ENCODE assay signal across 28 mouse cellular contexts in genomic region chr6:39021909-39022308, GRCm38 (mm10).
A peak's percentile ranks its signal among the peaks of the same experiment; 100 is the strongest.
DNase-seq lines count a peak whose midpoint lies in the region; ATAC-seq and TF ChIP-seq lines count a peak whose summit lies in the region.
"Had no signal": no experiment of that assay in that cellular context is flagged by ENCODE, and none has a peak within 500 bp of the region (broad histone marks: within the 10 kb centered on the region; RNA-seq: fewer than 3 reads in every experiment).

No protein-coding gene starts in this region.

- H3K9ac ChIP-seq in neural tube, embryonic 13.5 days, result no peak overlapping the region
- no peak overlapping the region for H3K9ac ChIP-seq in neural tube, embryonic 15.5 days (replicated peaks)
- 0 out of 2 replicates have a peak overlapping the region, but pooled peaks have one; percentile 26 for H3K9ac ChIP-seq in liver, embryonic 13.5 days
- no peak overlapping the region for H3K9ac ChIP-seq in stomach, postnatal 0 days (ENCODE audit: low read length)
- no peak overlapping the region for H3K9ac ChIP-seq in midbrain, embryonic 15.5 days
- H3K9ac ChIP-seq: embryonic facial prominence, embryonic 13.5 days; hindbrain, embryonic 12.5 days; limb, embryonic 12.5 days had no signal

- DNase-seq in liver, embryonic 13.5 days, result peak; percentile 3
- no peak for DNase-seq in stomach, postnatal 0 days (ENCODE audit: low spot score)
- DNase-seq in spleen, postnatal 4 days (ENCODE audit: low spot score in 2 of 2), result no peak
- no peak for DNase-seq in adrenal gland, postnatal 10 days
- DNase-seq: adrenal gland, postnatal 14 days; B cell, adult 2 months; cerebellum, adult 11-12 months; cerebellum, adult 9-11 months; gastrocnemius, adult 2 months; heart, adult 2 months; heart, postnatal 14 days; kidney, postnatal 14 days; layer of hippocampus, adult 9-11 months; lung, adult 18-20 months; lung, postnatal 10 days; right cerebral cortex, postnatal 4 days had no signal

- H3K4me1 ChIP-seq in neural tube, embryonic 13.5 days (replicated peaks), result peaks cover 15% of the 10 kb centered on the region; the same call in 1 of the 2 replicates
- peaks cover 17% of the 10 kb centered on the region for H3K4me1 ChIP-seq in neural tube, embryonic 15.5 days
- H3K4me1 ChIP-seq in liver, embryonic 13.5 days (replicated peaks), result peaks cover 21% of the 10 kb centered on the region
- no peaks in the 10 kb centered on the region for H3K4me1 ChIP-seq in stomach, postnatal 0 days (replicated peaks; ENCODE audit: control insufficient read depth, insufficient read depth)
- peaks cover 3% of the 10 kb centered on the region; the same call in 1 of the 2 replicates for H3K4me1 ChIP-seq in midbrain, embryonic 15.5 days
- H3K4me1 ChIP-seq: hindbrain, embryonic 12.5 days; midbrain, embryonic 10.5 days had no signal

- no peak overlapping the region for H3K4me3 ChIP-seq in neural tube, embryonic 13.5 days
- no peak overlapping the region for H3K4me3 ChIP-seq in neural tube, embryonic 15.5 days (replicated peaks)
- H3K4me3 ChIP-seq in liver, embryonic 13.5 days (replicated peaks), result no peak overlapping the region
- no peak overlapping the region for H3K4me3 ChIP-seq in stomach, postnatal 0 days (ENCODE audit: low read depth, low read length)
- no peak overlapping the region for H3K4me3 ChIP-seq in midbrain, embryonic 15.5 days
- H3K4me3 ChIP-seq: embryonic facial prominence, embryonic 13.5 days; gastrocnemius, adult 2 months; heart, adult 2 months; hindbrain, embryonic 12.5 days; limb, embryonic 12.5 days; midbrain, embryonic 10.5 days had no signal

- no peaks in the 10 kb centered on the region for H3K36me3 ChIP-seq in neural tube, embryonic 13.5 days
- no peaks in the 10 kb centered on the region for H3K36me3 ChIP-seq in neural tube, embryonic 15.5 days
- H3K36me3 ChIP-seq in liver, embryonic 13.5 days, result no peaks in the 10 kb centered on the region
- H3K36me3 ChIP-seq in stomach, postnatal 0 days (ENCODE audit: control insufficient read depth, insufficient read depth, low read length), result no peaks in the 10 kb centered on the region
- H3K36me3 ChIP-seq in midbrain, embryonic 15.5 days (replicated peaks), result no peaks in the 10 kb centered on the region
- H3K36me3 ChIP-seq: embryonic facial prominence, embryonic 13.5 days; hindbrain, embryonic 12.5 days; limb, embryonic 12.5 days; midbrain, embryonic 10.5 days had no signal

- no peak for ATAC-seq in neural tube, embryonic 13.5 days (ENCODE audit: low read depth)
- no peak for ATAC-seq in neural tube, embryonic 15.5 days (ENCODE audit: low FRiP score)
- ATAC-seq in liver, embryonic 13.5 days (ENCODE audit: low read depth), result peak; percentile 71
- ATAC-seq in megakaryocyte progenitor cell, adult 5-6 weeks (replicated peaks; ENCODE audit: poor library complexity), result peak; percentile 54
- ATAC-seq in stomach, postnatal 0 days (ENCODE audit: low FRiP score, low TSS enrichment), result peak; percentile 53; the same call in 1 of the 2 replicates
- no peak for ATAC-seq in midbrain, embryonic 15.5 days (replicated peaks)
- ATAC-seq: intestine, postnatal 0 days; midbrain, embryonic 16.5 days; Patski had no signal

- no peak overlapping the region for H3K4me2 ChIP-seq in neural tube, embryonic 13.5 days
- no peak overlapping the region for H3K4me2 ChIP-seq in neural tube, embryonic 15.5 days
- H3K4me2 ChIP-seq in liver, embryonic 13.5 days, result no peak overlapping the region
- no peak overlapping the region for H3K4me2 ChIP-seq in stomach, postnatal 0 days (replicated peaks; ENCODE audit: low read depth)
- H3K4me2 ChIP-seq in midbrain, embryonic 15.5 days, result no peak overlapping the region
- H3K4me2 ChIP-seq: embryonic facial prominence, embryonic 13.5 days; hindbrain, embryonic 12.5 days; limb, embryonic 12.5 days had no signal

- peak overlapping the region; percentile 38 for H3K27ac ChIP-seq in neural tube, embryonic 13.5 days (replicated peaks)
- no peak overlapping the region for H3K27ac ChIP-seq in neural tube, embryonic 15.5 days (replicated peaks)
- peak overlapping the region; percentile 62 for H3K27ac ChIP-seq in liver, embryonic 13.5 days
- no peak overlapping the region for H3K27ac ChIP-seq in stomach, postnatal 0 days (replicated peaks)
- H3K27ac ChIP-seq in midbrain, embryonic 15.5 days, result no peak overlapping the region
- H3K27ac ChIP-seq: embryonic facial prominence, embryonic 13.5 days; gastrocnemius, adult 2 months; heart, adult 2 months; hindbrain, embryonic 12.5 days; limb, embryonic 12.5 days; macrophage; midbrain, embryonic 10.5 days had no signal

- no peak for TF ChIP-seq CTCF in stomach, postnatal 0 days (IDR thresholded peaks at IDR 0.05; ENCODE audit: low read depth)

- H3K9me3 ChIP-seq in neural tube, embryonic 13.5 days, result no peaks in the 10 kb centered on the region
- H3K9me3 ChIP-seq in neural tube, embryonic 15.5 days (replicated peaks), result no peaks in the 10 kb centered on the region
- H3K9me3 ChIP-seq in liver, embryonic 13.5 days (replicated peaks), result no peaks in the 10 kb centered on the region
- H3K9me3 ChIP-seq in stomach, postnatal 0 days (ENCODE audit: control insufficient read depth, low read length), result no peaks in the 10 kb centered on the region
- no peaks in the 10 kb centered on the region for H3K9me3 ChIP-seq in midbrain, embryonic 15.5 days
- H3K9me3 ChIP-seq: embryonic facial prominence, embryonic 13.5 days; hindbrain, embryonic 12.5 days; limb, embryonic 12.5 days; midbrain, embryonic 10.5 days had no signal

- no peak for TF ChIP-seq EP300 in stomach, postnatal 0 days (optimal IDR thresholded peaks at IDR 0.05)

- WGBS in neural tube, embryonic 13.5 days, result 78% methylated on average over 1 of the region's 1 CpGs
- 86% methylated on average over 1 of the region's 1 CpGs for WGBS in neural tube, embryonic 15.5 days
- WGBS in liver, embryonic 13.5 days (ENCODE audit: insufficient replicate concordance), result 9% methylated on average over 1 of the region's 1 CpGs
- WGBS in stomach, postnatal 0 days, result 73% methylated on average over 1 of the region's 1 CpGs
- 84% methylated on average over 1 of the region's 1 CpGs for WGBS in midbrain, embryonic 15.5 days

- H3K27me3 ChIP-seq in neural tube, embryonic 13.5 days, result no peaks in the 10 kb centered on the region
- no peaks in the 10 kb centered on the region for H3K27me3 ChIP-seq in neural tube, embryonic 15.5 days (replicated peaks)
- H3K27me3 ChIP-seq in liver, embryonic 13.5 days, result no peaks in the 10 kb centered on the region
- no peaks in the 10 kb centered on the region for H3K27me3 ChIP-seq in stomach, postnatal 0 days (ENCODE audit: control insufficient read depth, insufficient read depth, low read length)
- H3K27me3 ChIP-seq in midbrain, embryonic 15.5 days (replicated peaks), result no peaks in the 10 kb centered on the region
- H3K27me3 ChIP-seq: embryonic facial prominence, embryonic 13.5 days; hindbrain, embryonic 12.5 days; limb, embryonic 12.5 days; Patski had no signal

Comparison
In these comparisons a context has a peak if more than half of its experiments do, and no peak if none do; other contexts are left out.
1. H3K27ac ChIP-seq: peak in neural tube, embryonic 13.5 days (single experiment) and liver, embryonic 13.5 days (single experiment); none in neural tube, embryonic 15.5 days (single experiment), stomach, postnatal 0 days (single experiment) and midbrain, embryonic 15.5 days (single experiment).
2. ATAC-seq: peak in liver, embryonic 13.5 days (single experiment), megakaryocyte progenitor cell, adult 5-6 weeks (single experiment) and stomach, postnatal 0 days (single experiment); none in neural tube, embryonic 13.5 days (single experiment), neural tube, embryonic 15.5 days (single experiment) and midbrain, embryonic 15.5 days (single experiment).